Mouse (Mus musculus) ES-E14 (cell line): ENCODE results near the gene Dnajc22. TPM values are rescaled to one million over a fixed set of nuclear protein-coding genes. Genes with fewer than 3 reads are reported as not detected.
A peak's percentile ranks its signal among the peaks of the same experiment; 100 is the strongest.

Source experiments
- DNase-seq: peaks from one replicate; pipeline ENCODE4 v3.0.0-alpha.2; 2013; ENCODE audit warnings: low read depth, low spot score
- H3K27ac ChIP-seq: 2 replicates; pipeline ENCODE4 v1.5.1; 2012; ENCODE audit warnings: low read depth, mild to moderate bottlenecking, low read length, moderate library complexity, mixed read lengths; ENCODE audit not compliant: poor library complexity, insufficient read depth, severe bottlenecking
- H3K36me3 ChIP-seq: 2 replicates; pipeline ENCODE4 v1.6.1; 2012; ENCODE audit warnings: mild to moderate bottlenecking, low read length, moderate library complexity, mixed read lengths; ENCODE audit not compliant: control insufficient read depth, poor library complexity, insufficient read depth, severe bottlenecking
- H3K4me1 ChIP-seq, 2 experiments: fragments of 150-350 bp in 1 of 2; sonication (generic) in 1 of 2; 2 replicates each; pipeline ENCODE4 v1.6.1; 2012; ENCODE audit warnings: low read length in 2 of 2, mild to moderate bottlenecking in 1 of 2, mixed read lengths in 1 of 2; ENCODE audit not compliant: control insufficient read depth in 2 of 2, insufficient read depth in 2 of 2, poor library complexity in 1 of 2
- H3K4me3 ChIP-seq, 2 experiments: fragments of 150-350 bp in 1 of 2; sonication (generic) in 1 of 2; 2 replicates each; pipeline ENCODE4 v1.5.1; 2012; ENCODE audit warnings: low read length in 2 of 2, low read depth in 1 of 2, mild to moderate bottlenecking in 1 of 2, mixed read lengths in 1 of 2; ENCODE audit not compliant: insufficient read depth in 1 of 2, poor library complexity in 1 of 2, severe bottlenecking in 1 of 2
- H3K9ac ChIP-seq: 2 replicates; pipeline ENCODE4 v1.6.1; 2012; ENCODE audit warnings: low read depth, mild to moderate bottlenecking, low read length, mixed read lengths; ENCODE audit not compliant: poor library complexity, insufficient read depth, severe bottlenecking
- H3K9me3 ChIP-seq: fragments of 150-350 bp; sonication (generic); 2 replicates; pipeline ENCODE4 v1.6.1; 2012; ENCODE audit warnings: low read depth, mild to moderate bottlenecking, low read length; ENCODE audit not compliant: control insufficient read depth, insufficient read depth
- CHD2 ChIP-seq: IDR thresholded peaks from 2 replicates; pipeline ENCODE4 v1.6.1; 2014; ENCODE audit warnings: mild to moderate bottlenecking, low read depth, low read length, inconsistent platforms
- HCFC1 ChIP-seq: IDR thresholded peaks from 2 replicates; pipeline ENCODE4 v1.6.1; 2012; ENCODE audit warnings: low read length, inconsistent platforms, borderline replicate concordance; ENCODE audit not compliant: insufficient read depth
- MAFK ChIP-seq: IDR thresholded peaks from 2 replicates; pipeline ENCODE4 v1.6.1; 2014; ENCODE audit warnings: mild to moderate bottlenecking, low read depth, low read length, inconsistent platforms; ENCODE audit not compliant: insufficient read depth
- ZC3H11A ChIP-seq: IDR thresholded peaks from 2 replicates; pipeline ENCODE4 v1.6.1; 2012; ENCODE audit warnings: low read depth, mild to moderate bottlenecking, inconsistent platforms, low read length, borderline replicate concordance
- ZNF384 ChIP-seq: IDR thresholded peaks from 2 replicates; pipeline ENCODE4 v1.6.1; 2012; ENCODE audit warnings: low read depth, low read length, inconsistent platforms
- in situ Hi-C, 2 experiments: fragments of 600-800 bp; cut with MboI; formaldehyde crosslinking; loops; one replicate each; pipeline ENCODE4 v1.15.1; 2025; ENCODE audit warnings: low sequenced_read_pairs in 2 of 2, inconsistent platforms in 1 of 2; ENCODE audit not compliant: unreplicated experiment in 2 of 2
- total RNA-seq: library from RNA; depleted of rRNA; stranded (reverse); fragments of 300-350 nt; gene quantifications from 2 replicates; pipeline ENCODE4 v1.2.3, GENCODE M21; 2012

Gene Dnajc22
- total RNA-seq, 1 experiment, result 8.6 TPM

DNA sequence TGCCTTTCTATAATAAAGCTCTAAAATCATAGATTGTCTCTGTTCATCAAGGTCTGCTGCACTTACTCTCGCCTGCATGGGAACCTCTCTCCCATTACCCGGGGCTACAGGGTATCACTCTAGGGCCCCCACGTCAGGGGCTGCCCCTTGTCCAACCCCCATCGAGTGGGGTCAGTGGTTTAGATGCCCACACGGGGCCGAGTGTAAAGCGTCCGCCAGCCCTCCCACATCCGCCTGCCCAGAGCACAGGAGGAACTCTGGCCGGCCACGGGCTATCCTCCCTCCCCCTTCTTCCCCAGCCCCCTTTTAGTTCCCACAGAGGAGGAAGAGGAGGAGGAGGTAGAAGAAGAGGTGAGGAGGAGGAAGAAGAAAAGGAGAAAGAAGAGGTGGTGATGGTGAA, 27.8 kb downstream of the Dnajc22 start:
- Histone ChIP-seq H3K9me3 (no peaks in the 10 kb centered on the region), H3K36me3 (no peaks in the 10 kb centered on the region), H3K27ac (no peak overlapping the region), H3K4me3 (no peak overlapping the region), H3K4me1 (peaks cover 2 to 4% of the 10 kb centered on the region in 2 experiments; a peak in 2 of 4 replicates), H3K9ac (no peak overlapping the region)
- in situ Hi-C loops, result no loop called here
- no peak for TF ChIP-seq HCFC1
- no peak for TF ChIP-seq ZNF384
- no peak for DNase-seq

DNA sequence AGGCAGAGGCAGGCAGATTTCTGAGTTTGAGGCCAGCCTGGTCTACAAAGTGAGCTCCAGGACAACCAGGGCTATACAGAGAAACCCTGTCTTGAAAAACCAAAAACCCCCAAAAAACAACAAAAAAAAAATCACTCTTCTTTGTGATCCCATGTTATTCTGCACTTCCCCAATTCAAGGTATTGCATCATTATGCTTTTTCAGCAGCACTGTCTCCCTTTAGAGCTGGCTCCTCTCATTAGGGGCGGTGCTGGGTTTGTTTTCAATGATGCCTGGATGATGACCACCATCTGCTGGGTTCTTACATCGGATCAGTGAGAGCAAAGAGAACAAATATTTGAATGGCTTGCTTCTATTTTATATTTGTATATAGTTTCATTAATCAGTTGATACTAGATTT, 29.7 kb downstream of the Dnajc22 start:
- Histone ChIP-seq H3K9ac (no peak overlapping the region), H3K9me3 (no peaks in the 10 kb centered on the region), H3K27ac (no peak overlapping the region), H3K4me3 (no peak overlapping the region), H3K36me3 (no peaks in the 10 kb centered on the region), H3K4me1 (peaks cover 2 to 4% of the 10 kb centered on the region in 2 experiments; a peak in 2 of 4 replicates)
- in situ Hi-C loops, result no loop called here
- DNase-seq, result no peak
- no peak for TF ChIP-seq ZNF384
- TF ChIP-seq HCFC1, result no peak
- no peak for TF ChIP-seq MAFK
- no peak for TF ChIP-seq CHD2
- TF ChIP-seq ZC3H11A, result no peak

DNA sequence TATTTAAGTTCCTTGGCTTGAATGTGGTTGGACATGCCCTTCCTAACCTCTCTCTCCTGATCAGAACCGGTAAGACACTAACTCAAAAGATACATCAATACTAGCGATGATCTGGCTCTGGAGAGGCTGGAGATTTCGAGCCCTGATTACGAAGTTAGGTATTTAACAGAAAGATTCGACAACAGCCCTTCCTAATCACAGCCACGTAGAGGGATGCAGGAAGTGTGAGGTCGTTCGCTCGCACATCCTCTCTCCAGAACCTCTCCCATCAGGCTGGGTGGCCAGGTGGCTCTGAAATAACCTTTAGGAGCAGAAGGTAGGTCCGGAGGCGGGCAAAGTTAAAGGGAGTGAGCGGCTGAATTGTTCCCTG, 32.7 kb downstream of the Dnajc22 start, which contains the start of gene Spats2:
Gene Spats2, plus strand, starts transcription at position 206 of the 370 bp plus-strand sequence.
- no peak for DNase-seq
- Histone ChIP-seq H3K4me1 (peaks cover 4 to 11% of the 10 kb centered on the region in 2 experiments; a peak in 2 of 4 replicates), H3K27ac (peak within 1 kb of the TSS; percentile 88), H3K9me3 (no peaks in the 10 kb centered on the region), H3K4me3 (peak within 1 kb of the TSS; percentile 78 to 84), H3K36me3 (no peaks in the 10 kb centered on the region), H3K9ac (peak within 1 kb of the TSS; percentile 95)
- TF ChIP-seq HCFC1 (no peak), CHD2 (no peak), MAFK (no peak), ZC3H11A (no peak), ZNF384 (no peak)
- in situ Hi-C loops, result no loop called here

DNA sequence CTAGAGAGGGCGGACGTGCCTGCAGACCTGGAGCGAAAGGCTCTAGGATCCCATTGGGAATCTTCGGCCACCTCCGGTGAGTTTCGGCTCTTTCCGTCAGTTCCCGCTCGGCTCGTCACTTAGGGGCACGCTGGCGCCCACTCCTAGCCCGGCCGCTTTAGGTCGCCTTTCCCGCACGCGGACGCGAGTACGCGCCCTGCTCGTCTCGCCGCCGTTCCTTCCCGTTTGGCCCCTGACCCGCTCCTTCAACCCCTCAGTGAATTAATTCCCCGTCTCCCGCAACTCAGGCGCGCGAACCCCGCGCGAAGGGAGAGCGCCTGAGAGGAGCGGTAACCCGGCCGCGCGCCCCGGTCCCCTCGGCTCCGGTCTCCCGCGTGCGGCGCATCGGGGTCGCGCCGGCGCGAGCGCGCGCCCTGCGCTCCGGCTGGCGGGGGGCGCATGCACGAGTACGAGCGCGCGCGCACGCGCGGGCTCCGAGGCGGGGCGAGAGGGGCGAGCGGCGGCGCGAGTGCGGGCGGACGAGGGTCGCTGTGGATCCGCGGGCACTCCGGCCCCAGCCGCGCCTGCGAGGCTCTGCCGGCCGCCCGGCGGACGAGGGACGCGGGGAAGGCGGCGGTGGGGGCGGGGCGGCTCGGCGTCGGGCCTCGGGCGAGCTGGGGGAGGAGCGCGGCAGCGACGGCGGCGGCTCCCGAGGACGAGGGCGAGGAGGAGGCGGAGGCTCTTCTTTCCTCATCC, 33.3 kb downstream of the Dnajc22 start:
- H3K4me3 ChIP-seq, result peak overlapping the region; percentile 78 to 84
- peak overlapping the region; percentile 88 for H3K27ac ChIP-seq
- no peaks in the 10 kb centered on the region for H3K9me3 ChIP-seq
- no peak for TF ChIP-seq HCFC1
- no peak for TF ChIP-seq ZNF384
- TF ChIP-seq ZC3H11A, result no peak
- no peak for TF ChIP-seq CHD2
- no peak for TF ChIP-seq MAFK
- in situ Hi-C loops, result no loop called here
- peaks cover 4 to 9% of the 10 kb centered on the region in 2 experiments; a peak in 2 of 4 replicates for H3K4me1 ChIP-seq
- H3K36me3 ChIP-seq, result no peaks in the 10 kb centered on the region
- H3K9ac ChIP-seq, result peak overlapping the region; percentile 95
- DNase-seq, result peak; percentile 79
